Mouse (Mus musculus) small intestine, adult 2 months (tissue): Measurements from ENCODE around the gene Capn12.

Experiments
- CTCF ChIP-seq: fragments of 200-500 bp; IDR thresholded peaks from 2 replicates; pipeline ENCODE4 v1.5.1; 2012; ENCODE audit warnings: low read depth, mild to moderate bottlenecking, control low read depth, inconsistent platforms, low read length, moderate library complexity, mixed read lengths; ENCODE audit not compliant: insufficient replicate concordance, insufficient read length; ENCODE audit errors: extremely low read depth
- POLR2A ChIP-seq: fragments of 200-500 bp; IDR thresholded peaks from 2 replicates; pipeline ENCODE4 v1.6.1; 2012; ENCODE audit warnings: low read depth, mild to moderate bottlenecking, control low read depth, inconsistent platforms, low read length, moderate library complexity

DNA sequence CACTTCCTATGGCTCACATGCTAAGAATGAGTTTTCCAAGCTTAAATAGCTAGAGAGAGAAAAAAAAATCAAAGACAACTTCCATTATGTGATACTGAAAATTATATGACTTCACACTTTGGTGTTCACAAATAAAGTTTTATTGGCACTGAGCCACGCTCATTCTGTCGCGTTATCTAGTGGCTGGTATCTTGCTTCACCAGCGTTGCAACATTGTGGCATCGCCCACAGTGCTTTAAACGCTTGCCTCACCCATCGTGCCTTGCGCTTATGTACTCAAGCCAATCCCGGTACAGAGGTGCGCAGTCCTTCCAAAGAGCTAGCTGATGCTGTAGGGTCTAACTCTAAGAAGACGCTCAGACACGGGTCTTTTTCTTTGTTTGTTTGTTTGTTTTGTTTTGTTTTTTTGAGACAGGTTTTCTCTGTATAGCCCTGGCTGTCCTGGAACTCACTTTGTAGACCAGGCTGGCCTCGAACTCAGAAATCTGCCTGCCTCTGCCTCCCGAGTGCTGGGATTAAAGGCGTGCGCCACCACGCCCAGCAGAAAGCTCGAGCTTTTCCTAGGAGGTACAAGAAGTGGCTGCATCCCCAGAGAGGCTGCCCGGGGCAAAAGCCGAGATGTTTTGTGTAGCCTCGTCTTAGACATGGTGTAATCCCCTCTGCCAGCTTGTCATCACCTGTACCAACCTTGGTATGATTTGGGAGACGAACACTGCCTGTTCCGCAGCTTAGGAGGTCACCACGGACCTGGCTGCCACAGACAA lies 10.1 kb upstream of the Capn12 start:
- no peak for TF ChIP-seq CTCF
- TF ChIP-seq POLR2A: no peak
